Mouse (Mus musculus): ENCODE results near the gene U90926.

- TF ChIP-seq GATA1 (IDR thresholded peaks at IDR 0.05; ENCODE audit: low read length) (no peak), TAL1 (IDR thresholded peaks at IDR 0.05; ENCODE audit: low read length) (no peak)
Measured at GRCm38 (mm10) chr5:92231836-92232235, 16.6 kb upstream of the U90926 start.
